Mouse (Mus musculus) right cerebral cortex, adult 18-20 months (tissue): ENCODE results near the gene Exoc3.

Source experiments
- DNase-seq: peaks from one replicate; pipeline ENCODE4 v3.0.0; 2022; ENCODE audit warnings: mixed read lengths

Gene Exoc3

DNA sequence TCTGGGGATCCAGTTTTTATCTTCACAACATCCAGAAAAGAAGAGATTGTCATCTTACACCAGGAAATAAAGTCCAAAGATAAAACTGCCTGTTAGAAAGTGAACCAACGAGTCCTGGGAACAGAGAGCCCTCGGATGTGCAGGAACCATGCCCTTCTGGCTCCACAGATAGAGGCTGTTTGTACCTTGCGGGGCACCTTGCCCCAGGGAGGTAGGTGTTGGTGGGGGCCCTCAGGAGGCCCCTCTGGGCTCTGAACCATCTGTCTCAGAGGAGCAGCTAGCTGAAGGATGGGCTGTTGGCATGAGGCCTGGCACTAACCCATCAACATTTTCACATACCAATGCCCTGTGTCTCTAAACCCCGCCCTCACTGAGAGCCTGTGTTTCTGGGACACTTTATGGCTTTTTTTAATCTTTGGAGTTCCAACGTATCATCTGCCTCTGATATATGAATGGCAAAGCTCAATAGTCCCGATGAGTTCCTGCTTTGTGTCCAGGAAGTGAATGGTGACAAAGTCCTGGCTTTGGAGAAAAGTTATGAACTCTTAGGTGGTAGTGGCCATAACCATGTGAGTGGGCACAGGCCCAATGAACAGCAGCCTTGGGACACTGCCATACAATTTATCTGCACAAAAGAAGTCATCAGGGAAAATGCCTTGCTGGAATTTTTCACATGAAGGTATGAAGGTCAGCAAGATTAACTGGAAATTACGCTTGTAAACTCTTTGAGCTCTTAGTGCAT, 69.5 kb downstream of the Exoc3 start:
- no peak for DNase-seq

DNA sequence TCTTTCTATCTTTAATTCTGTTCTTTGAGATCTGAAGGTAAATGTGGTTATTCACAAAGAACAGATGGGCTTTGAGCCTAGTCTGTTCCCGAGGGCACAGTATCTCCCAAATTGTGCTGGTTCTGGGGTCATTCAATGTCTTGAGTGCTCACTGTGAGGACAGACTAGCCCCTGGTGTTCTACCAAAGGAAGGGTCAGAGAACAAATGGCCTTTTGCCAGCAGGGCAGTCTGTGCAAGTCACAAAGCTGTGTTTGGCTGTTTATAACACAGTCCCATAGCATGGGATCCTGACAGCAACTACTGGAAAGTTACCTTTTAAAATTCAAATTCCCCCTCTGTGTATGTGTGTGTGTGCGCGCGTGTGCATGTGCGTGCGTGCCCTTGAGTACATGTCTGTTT, 78.6 kb downstream of the Exoc3 start:
- DNase-seq, result no peak

DNA sequence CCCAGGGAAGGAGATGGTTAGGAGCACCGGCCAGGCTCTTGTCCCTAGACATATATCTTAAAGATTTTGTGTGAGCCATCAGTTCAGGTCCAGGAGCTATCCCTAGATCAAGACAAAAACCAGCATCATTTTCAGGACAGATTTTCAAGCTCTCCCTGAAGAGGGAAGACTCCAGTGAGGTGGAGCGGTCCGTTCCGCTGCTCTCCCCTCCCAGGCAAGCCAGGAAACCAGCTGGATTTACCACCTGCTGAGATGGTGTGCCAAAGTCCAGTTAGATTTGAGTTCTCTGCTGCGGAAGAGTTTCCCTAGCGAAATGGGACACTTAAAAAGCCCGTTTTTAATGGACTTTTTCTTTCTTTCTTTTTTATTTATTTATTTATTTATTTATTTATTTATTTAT, 81.0 kb downstream of the Exoc3 start:
- no peak for DNase-seq

DNA sequence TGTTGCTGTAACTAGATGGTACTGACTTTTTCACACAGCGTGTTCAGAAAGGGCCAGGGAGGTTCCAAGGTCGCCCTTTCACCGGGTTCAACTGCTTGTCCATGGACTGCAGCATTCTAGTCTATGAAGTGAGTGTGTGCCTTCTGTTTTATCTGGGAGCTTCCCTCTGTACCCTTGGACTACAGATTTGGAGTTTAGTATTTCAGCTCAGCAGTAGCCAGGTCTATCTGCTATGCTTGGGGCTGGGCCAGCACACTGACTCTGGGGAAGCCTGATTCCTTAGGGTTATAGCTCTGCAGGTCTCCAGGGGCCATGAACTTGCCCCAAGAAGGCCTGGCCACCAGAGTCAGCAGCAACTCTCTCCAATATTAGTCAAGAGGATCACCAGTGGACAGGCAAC, 85.9 kb downstream of the Exoc3 start:
- DNase-seq, result no peak

DNA sequence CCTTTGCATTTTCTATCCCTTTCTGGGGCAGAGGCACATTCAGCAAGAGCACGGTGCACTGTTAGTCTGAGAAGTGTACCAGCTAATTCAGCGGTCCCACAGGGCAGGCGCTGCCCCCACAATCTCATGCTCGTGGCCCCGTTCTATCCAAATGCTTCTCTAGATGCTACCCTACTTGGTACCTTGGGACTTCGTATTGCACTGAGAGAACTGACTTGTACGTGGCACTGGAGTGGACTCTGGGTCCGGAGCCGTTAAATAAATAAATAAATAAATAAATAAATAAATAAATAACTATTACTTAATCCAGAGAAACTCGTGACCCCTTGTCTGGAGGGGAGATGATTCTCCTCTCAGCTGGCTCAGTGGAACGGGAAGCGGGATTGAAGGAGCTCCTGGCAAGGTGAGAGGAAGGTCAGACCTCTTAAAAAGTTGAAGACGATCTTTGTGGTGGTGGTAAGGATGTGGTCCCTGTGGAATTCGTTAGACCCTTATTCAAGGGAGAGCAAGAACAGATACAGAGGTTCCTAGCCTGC, 86.7 kb downstream of the Exoc3 start:
- no peak for DNase-seq

DNA sequence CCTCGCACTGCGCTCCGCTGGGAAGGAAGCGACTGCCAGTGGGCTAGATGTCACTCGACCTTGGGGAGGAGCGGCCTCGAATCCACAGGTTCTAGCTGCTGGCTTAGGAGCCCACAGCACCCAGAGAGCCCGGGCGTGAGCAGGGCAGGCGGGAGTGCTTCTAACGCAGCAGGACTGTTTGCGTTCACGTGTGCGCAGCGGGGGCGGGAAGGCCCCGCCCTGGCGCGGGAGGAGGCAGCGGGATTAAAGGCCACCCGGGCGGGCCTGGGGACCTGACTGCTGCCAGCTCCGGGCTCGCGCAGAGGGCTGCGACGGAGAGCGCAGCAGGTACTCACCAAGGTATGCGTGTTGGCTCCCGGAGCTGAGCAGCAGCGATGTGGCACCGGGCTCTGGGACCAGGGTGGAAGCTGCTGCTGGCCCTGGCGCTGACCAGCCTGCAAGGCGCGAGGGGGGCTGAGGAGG, 87.4 kb downstream of the Exoc3 start, which contains the start of gene Slc9a3:
Slc9a3 (plus strand) TSS at position 317 of the 462 bp plus-strand sequence.
- peak; percentile 26 for DNase-seq
